Mouse (Mus musculus): ENCODE measurements at regions not wholly inside any gene's neighbourhood (a gene's known extent, or its start where the extent isn't known, plus 50 kb on each side); places are given as distances from the start of the nearest gene placed in this dataset.

DNA sequence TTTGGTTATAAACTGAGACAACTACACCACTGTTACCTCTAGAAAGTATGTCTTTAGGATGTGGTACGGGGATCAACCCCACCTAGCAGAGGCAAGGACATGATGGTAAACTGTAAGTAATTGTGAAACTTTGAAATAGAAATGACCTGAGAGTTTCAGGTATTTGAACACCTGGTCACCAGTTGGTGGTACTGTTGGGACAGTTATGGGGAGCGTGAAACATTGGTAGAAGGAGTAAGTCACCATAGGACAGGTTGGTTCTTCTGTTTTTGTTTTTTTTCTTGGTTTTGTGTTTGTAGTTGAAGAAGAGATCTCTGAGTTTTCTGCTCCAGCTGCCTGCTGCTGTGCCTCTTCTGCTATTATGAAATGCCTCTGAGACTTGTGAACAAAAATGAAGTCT lies 713.7 kb downstream of the Cetn3 start:
- no peak for TF ChIP-seq POLR2A (IDR thresholded peaks at IDR 0.05; ENCODE audit: low read depth, low read length)
- no peak for TF ChIP-seq CTCF (IDR thresholded peaks at IDR 0.05; ENCODE audit: extremely low read depth, insufficient read length, insufficient replicate concordance, low read depth, low read length)
